Mouse (Mus musculus): ENCODE measurements around the gene Sdr9c7.
"Not testable (repeated sequence)": the region's sequence is repeated elsewhere in the genome, so short reads cannot be mapped to it uniquely, and the experiment has no call there.

The Sdr9c7 gene

GRCm38 (mm10) chr10:127907386-127907951 lies 9.2 kb downstream of the Sdr9c7 start:
- DNase-seq: no peak

DNA sequence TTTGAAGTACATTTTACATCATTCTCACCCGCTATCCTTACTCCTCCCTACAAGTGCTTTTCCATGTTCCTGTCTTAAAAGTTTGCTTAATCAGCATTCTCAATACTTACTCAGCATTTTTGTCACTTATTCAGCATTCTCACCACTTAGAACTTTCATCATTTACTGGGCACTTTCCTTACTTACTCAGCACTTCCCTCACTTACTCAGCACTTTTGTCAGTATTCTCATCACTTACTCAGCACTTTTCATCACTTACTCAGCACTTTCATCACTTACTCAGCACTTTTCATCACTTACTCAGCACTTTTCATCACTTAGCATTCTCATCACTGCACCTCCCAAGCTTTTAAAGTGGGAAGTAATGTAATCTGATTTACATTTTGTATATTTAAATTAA lies 17.3 kb downstream of the Sdr9c7 start:
- no peak for DNase-seq

GRCm38 (mm10) chr10:127917183-127917582 lies 18.9 kb downstream of the Sdr9c7 start:
- not testable (repeated sequence) for DNase-seq

GRCm38 (mm10) chr10:127917651-127918050 lies 19.3 kb downstream of the Sdr9c7 start:
- DNase-seq: no peak

GRCm38 (mm10) chr10:127922241-127922640 lies 23.9 kb downstream of the Sdr9c7 start:
- no peak for DNase-seq

- no peak for DNase-seq
These were observed 24.7 kb downstream of the Sdr9c7 start for GRCm38 (mm10) chr10:127923024-127923423.

DNA sequence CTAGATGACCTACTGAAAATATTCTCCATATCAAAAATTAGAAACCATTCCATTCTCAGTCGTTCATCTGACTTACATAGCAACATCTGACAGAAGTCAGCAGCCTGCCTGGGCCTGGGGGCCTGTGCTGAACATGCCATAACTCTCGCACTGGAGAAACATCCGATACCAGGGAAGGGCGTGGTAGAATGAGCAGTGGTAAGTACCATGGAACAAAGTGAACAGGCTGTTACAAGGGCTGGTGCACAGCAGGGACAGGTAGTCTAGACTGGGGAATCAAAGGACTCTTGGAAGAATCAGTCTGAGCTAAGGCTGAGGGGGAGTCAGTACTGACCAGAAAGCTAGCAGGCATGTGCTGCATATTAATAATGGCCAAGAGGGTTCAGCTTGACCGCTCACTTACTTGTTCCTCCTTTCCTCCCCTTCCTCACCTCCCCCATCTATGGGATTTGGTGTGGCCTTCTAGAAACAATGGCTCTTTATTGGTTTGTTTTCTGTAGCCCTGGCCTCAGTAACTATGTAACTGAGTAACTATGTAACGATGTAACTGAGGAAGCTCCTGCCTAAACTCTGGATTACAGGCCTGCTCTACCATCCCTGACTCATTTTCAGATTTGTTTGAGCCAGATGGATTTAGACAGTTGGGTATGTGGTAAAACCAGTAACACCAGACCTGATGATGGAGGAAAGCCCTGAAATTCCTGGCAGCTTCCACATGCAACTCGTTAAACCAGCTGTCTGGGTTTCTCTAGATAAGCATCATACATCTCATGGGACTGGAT lies 26.5 kb downstream of the Sdr9c7 start:
- DNase-seq: no peak

DNA sequence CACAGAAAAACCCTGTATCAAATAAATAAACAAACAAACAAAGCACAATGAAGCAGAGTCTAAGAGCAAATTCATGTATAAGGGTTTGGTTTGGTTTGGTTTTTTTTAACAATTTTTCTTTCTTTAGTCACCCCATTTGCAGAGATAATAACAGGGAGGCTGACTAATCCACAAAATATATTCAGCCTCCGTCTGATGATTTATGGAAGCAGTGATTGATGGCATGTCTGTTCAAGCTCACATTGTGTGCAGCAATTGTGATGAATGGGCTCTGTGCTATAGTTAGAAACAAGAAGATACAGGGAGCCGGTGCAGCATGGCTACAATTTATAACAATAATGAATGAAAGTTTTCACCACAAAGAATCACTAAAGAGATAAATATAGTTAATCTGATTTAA lies 29.4 kb downstream of the Sdr9c7 start:
- no peak for DNase-seq

DNA sequence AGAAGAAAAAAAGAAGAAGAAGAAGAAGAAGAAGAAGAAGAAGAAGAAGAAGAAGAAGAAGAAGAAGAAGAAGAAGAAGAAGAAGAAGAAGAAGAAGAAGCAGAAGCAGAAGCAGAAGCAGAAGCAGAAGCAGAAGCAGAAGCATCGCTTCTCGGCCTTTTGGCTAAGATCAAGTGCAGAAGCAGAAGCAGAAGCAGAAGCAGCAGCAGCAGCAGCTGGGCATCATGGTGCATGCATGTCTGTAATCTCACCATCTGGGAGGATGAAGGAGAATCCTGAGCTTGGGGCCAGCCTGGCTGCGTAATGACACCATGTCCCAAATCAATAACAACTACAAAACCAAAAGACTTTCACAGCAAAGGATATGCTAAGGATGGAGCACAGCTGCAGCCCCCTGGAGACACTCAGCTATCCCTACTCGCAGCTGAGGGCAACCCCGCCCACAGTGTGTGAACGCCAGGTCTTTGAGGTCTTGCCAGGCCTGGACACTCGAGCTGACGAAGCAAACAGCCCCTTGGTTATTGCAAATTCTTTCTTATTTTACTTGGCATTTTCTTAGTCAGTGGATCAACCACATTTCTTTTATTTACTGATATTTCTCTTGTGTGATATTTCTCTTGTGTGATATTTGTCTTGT lies 34.1 kb downstream of the Sdr9c7 start:
- DNase-seq: no peak

DNA sequence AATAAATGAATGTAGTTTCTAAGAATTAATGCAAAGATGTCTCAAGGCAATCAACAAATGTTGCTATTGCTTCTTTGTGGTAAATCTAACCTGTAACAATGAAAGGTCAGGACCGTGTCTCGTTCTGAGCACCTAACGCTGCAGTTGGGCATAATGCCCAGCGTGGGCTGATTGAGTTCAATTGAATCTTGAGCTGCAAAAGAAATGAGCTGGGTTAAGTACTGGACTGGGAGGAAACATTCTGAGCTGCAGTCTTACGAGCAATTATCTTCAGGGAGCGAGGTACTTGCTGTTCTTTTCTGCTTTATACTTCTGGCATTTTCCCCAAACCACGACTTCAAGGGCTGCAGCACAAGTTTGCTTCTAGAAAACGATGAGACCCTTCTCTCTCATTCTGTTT lies 38.0 kb downstream of the Sdr9c7 start:
- no peak for DNase-seq

DNA sequence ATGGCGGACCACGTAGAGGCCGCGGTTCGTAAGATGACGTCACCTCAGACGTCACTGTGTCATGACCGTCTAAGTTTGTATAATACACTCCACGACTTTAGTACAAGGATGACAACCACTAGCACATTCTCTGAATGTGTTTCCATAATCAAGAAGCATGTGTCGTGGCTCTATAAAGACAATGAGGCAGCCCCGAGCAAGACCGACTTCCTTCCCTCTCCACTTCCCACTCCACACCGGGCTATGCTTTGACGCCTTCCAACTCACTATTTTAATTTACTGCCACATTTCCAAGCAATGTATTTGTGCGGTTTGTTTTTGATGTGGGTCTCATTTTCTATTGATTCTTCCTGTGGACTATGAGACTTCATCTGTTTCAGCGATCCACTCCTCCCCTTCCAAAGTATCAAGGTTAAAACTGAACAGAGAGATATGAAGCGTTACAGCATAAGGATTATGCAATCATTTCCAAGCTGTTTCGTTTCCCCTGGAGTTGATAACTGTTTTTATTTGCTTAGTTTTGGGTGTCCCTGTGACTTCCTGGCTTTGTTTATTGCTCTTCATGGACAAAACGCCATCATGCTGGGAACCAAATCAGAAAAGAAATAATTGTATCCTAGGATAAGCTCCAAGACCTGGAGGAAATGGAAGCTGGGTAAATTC lies 38.6 kb downstream of the Sdr9c7 start:
- no peak for DNase-seq

DNA sequence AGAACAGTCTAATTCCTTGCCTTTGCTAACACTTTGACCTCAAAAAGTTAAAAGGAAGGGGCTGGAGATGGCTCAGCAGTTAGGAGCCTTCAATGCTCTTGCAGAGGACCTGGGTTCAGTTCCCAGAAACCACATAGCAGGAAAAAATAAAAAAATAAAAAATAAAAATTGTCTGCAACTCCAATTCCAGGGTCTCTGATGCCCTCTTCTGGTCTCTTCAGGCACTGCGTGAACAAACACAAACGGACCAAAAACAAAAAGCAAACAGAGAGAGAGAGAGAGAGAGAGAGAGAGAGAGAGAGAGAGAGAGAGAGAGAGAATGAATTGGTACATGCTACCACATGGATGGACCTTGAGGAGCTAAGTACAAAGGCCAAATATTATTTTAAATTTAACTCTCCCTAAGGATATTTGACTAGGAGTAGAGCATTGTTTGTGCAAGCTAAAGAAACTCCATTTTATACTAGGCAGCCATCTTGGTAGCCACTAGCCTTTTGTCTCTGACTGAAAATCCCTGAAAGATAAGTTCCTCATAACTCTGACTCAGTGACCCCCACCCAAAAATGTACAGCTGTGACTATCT lies 39.2 kb downstream of the Sdr9c7 start:
- peak; percentile 52 for DNase-seq

GRCm38 (mm10) chr10:127939667-127940066 lies 41.3 kb downstream of the Sdr9c7 start:
- DNase-seq: not testable (repeated sequence)

GRCm38 (mm10) chr10:127945432-127946064 lies 47.2 kb downstream of the Sdr9c7 start:
- DNase-seq: no peak

DNA sequence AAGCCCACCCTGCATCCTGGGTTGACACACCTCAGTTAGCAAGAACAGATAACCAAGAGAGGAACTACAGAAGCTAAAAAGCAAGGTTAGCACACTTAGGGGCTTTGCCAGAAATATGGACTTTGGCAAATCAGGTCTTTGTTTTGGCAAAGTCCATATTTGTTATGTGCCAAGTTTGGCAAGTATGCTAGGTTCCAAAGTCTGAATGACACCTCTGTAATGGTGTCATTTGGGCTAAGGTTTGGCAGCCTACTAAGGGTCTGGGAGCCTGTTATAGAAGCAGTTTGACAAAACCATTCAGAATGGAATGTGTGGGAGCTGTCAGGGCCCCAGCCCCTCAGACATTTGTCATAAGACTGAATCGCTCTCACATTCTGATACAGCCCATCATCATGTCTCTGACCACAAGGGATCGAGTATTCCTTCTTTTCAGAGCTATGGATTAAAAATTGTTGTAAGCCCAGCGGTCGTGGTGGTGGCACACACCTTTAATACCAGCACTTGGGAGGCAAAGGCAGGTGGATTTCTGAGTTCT lies 51.3 kb downstream of the Sdr9c7 start:
- no peak for DNase-seq

DNA sequence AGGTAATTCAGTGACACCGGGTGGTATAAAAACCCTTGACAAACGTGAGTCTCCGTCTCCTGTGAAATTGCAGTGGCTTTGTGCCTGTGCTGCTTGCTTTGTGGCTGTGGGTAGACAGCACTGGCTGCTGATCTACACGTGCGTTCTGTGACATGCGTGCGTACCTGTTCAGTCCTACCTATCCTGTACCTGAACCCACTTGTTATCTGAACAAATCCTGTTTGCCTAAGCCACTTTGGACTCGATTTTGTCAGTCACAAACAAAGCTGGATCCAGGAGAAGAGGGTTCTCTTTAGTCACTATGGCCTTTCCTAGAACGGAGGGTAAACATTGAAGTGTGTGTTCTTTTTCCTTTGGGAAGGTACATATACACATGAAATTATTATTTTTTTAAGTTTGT lies 53.1 kb downstream of the Sdr9c7 start:
- DNase-seq: no peak

DNA sequence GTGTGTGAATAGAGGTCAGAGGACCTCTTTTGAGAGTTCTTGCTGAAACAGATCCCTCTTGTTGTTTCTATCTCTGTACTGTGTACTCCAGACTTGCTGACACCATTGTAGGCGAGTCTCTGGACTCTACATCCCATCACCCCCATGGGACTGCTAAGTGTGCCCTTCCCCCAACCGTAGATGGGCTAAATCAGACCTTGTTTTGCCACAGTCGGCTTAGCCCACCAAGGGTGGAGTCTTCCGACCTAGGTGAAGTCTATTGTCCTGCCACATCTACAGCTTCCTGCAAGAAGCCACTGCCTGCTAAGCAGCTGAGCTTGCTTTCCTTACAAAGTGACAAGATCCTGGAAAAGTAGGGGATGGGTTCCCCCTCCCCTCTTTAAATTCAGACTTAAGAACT lies 53.5 kb downstream of the Sdr9c7 start:
- DNase-seq: no peak

GRCm38 (mm10) chr10:127955034-127955433 lies 56.7 kb downstream of the Sdr9c7 start:
- DNase-seq: no peak

DNA sequence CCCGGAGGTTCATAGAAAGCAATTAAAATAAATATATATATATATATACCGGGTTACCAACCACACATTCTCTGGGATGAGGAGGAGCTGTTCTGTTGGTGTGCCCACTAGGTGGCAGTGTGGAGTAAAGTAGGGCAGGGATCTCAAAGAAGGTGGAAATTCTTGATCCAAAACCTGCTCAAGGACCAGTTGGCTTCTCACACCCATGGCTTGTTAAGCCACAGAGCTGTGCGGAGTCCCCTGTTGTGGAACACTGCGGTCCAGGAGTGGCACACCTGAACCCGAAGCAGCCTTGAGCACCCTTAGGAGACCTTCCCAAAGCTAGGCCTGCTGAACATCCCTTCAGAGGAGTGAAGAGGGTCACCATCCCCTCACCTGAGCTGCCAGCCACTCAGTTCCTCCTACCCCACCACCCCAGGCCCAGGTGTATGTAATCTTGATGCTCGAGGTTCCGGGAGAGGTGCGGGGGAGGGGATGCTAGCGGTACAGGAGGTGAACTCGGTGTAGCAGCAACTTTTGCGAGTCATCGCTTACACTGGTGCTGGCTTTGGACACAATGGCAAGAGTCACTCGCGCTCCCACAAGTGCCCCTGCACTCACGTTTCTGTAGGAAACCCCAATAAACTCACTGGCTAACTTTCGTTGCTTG lies 58.0 kb downstream of the Sdr9c7 start:
- DNase-seq: peak; percentile 61

GRCm38 (mm10) chr10:127959161-127959679 lies 60.9 kb downstream of the Sdr9c7 start:
- no peak for DNase-seq

Measured in cerebellum, adult 11 months (tissue).